Mouse (Mus musculus) CH12.LX (cell line): ENCODE measurements around the gene Xylt1. TPM values are rescaled to one million over a fixed set of nuclear protein-coding genes. Genes with fewer than 3 reads are reported as not detected.

Source experiments
- DNase-seq: peaks from one replicate; pipeline ENCODE4 v3.0.0-alpha.2; 2013; ENCODE audit errors: extremely low read depth
- H3K27ac ChIP-seq: 2 replicates; pipeline ENCODE4 v1.5.1; 2012; ENCODE audit warnings: low read depth, mild to moderate bottlenecking, control low read depth, moderate library complexity; ENCODE audit not compliant: insufficient read depth
- H3K27me3 ChIP-seq: replicated peaks from 2 replicates; pipeline ENCODE3; 2012; ENCODE audit warnings: inconsistent platforms
- H3K36me3 ChIP-seq, 2 experiments: replicated peaks in 1 of 2; 2 replicates each; pipeline versions ENCODE3 to v1.6.1; 2012; ENCODE audit warnings: inconsistent platforms in 1 of 2, low read length in 1 of 2, mild to moderate bottlenecking in 1 of 2, mixed read lengths in 1 of 2, moderate library complexity in 1 of 2; ENCODE audit not compliant: control insufficient read depth in 1 of 2, insufficient read depth in 1 of 2
- H3K4me1 ChIP-seq, 2 experiments: 2 replicates each; pipeline ENCODE4 v1.6.1; 2012; ENCODE audit warnings: inconsistent platforms in 1 of 2, moderate library complexity in 1 of 2; ENCODE audit not compliant: insufficient read depth in 2 of 2, control insufficient read depth in 1 of 2
- H3K4me2 ChIP-seq: 2 replicates; pipeline ENCODE4 v1.6.1; 2012; ENCODE audit warnings: low read depth, mild to moderate bottlenecking, control low read depth; ENCODE audit not compliant: poor library complexity, insufficient read depth, severe bottlenecking
- H3K4me3 ChIP-seq, 3 experiments: fragments of 150-350 bp in 1 of 3; sonication (generic) in 1 of 3; replicated peaks in 1 of 3; 2 replicates each; pipeline versions ENCODE3 to v1.5.1; 2011 to 2012; ENCODE audit warnings: low read depth in 2 of 3, low read length in 2 of 3, mild to moderate bottlenecking in 2 of 3, moderate library complexity in 2 of 3, control low read depth in 1 of 3, improper control_type of control experiment in 1 of 3, inconsistent platforms in 1 of 3, mixed read lengths in 1 of 3; ENCODE audit not compliant: poor library complexity in 1 of 3
- H3K79me2 ChIP-seq: replicated peaks from 2 replicates; pipeline ENCODE4 v1.6.1; 2012; ENCODE audit warnings: mild to moderate bottlenecking, moderate library complexity; ENCODE audit not compliant: control insufficient read depth, poor library complexity, insufficient read depth, severe bottlenecking; ENCODE audit errors: extremely low read depth
- H3K9ac ChIP-seq: 2 replicates; pipeline ENCODE4 v1.6.1; 2012; ENCODE audit warnings: low read depth, mild to moderate bottlenecking, control low read depth, moderate library complexity; ENCODE audit not compliant: insufficient read depth
- H3K9me3 ChIP-seq: replicated peaks from 2 replicates; pipeline ENCODE3; 2012; ENCODE audit warnings: low read length, inconsistent platforms, mixed read lengths
- ELF1 ChIP-seq: IDR thresholded peaks from 2 replicates; pipeline ENCODE4 v1.6.1; 2014; ENCODE audit warnings: low read depth, mild to moderate bottlenecking, inconsistent platforms, low read length, improper control_type of control experiment
- GABPA ChIP-seq: IDR thresholded peaks from 2 replicates; pipeline ENCODE4 v1.6.1; 2012; ENCODE audit warnings: low read depth, low read length, improper control_type of control experiment, inconsistent platforms; ENCODE audit not compliant: insufficient replicate concordance
- HCFC1 ChIP-seq: IDR thresholded peaks from 2 replicates; pipeline ENCODE4 v1.6.1; 2012; ENCODE audit warnings: low read depth, mild to moderate bottlenecking, inconsistent platforms, low read length, improper control_type of control experiment
- IRF4 ChIP-seq: IDR thresholded peaks from 2 replicates; pipeline ENCODE4 v1.6.1; 2014; ENCODE audit warnings: low read depth, mild to moderate bottlenecking, inconsistent platforms, low read length, improper control_type of control experiment
- KAT2A ChIP-seq: IDR thresholded peaks from 2 replicates; pipeline ENCODE4 v1.6.1; 2012; ENCODE audit warnings: low read length, improper control_type of control experiment, inconsistent platforms; ENCODE audit not compliant: insufficient replicate concordance
- MAFK ChIP-seq: IDR thresholded peaks from 2 replicates; pipeline ENCODE4 v1.6.1; 2011; ENCODE audit warnings: low read length, improper control_type of control experiment; ENCODE audit not compliant: insufficient replicate concordance
- MAX ChIP-seq: IDR thresholded peaks from 2 replicates; pipeline ENCODE4 v1.6.1; 2011; ENCODE audit warnings: low read length, improper control_type of control experiment
- MAZ ChIP-seq: IDR thresholded peaks from 2 replicates; pipeline ENCODE4 v1.6.1; 2012; ENCODE audit warnings: low read depth, mild to moderate bottlenecking, inconsistent platforms, low read length, improper control_type of control experiment, moderate library complexity
- NRF1 ChIP-seq: IDR thresholded peaks from 2 replicates; pipeline ENCODE4 v1.6.1; 2014; ENCODE audit warnings: low read depth, mild to moderate bottlenecking, inconsistent platforms, low read length, improper control_type of control experiment, moderate library complexity
- PAX5 ChIP-seq: IDR thresholded peaks from 2 replicates; pipeline ENCODE4 v1.6.1; 2012; ENCODE audit warnings: low read length, inconsistent platforms, mixed read lengths
- POLR2AphosphoS2 ChIP-seq: IDR thresholded peaks from 2 replicates; pipeline ENCODE4 v1.6.1; 2011; ENCODE audit warnings: low read depth, low read length, improper control_type of control experiment
- RAD21 ChIP-seq: IDR thresholded peaks from 2 replicates; pipeline ENCODE4 v1.6.1; 2011; ENCODE audit warnings: low read depth, mild to moderate bottlenecking, low read length, improper control_type of control experiment, moderate library complexity
- RCOR1 ChIP-seq: conservative IDR thresholded peaks from 2 replicates; pipeline ENCODE4 v1.6.1; 2012; ENCODE audit warnings: low read depth, mild to moderate bottlenecking, inconsistent platforms, low read length, improper control_type of control experiment
- SMC3 ChIP-seq: IDR thresholded peaks from 2 replicates; pipeline ENCODE4 v1.6.1; 2011; ENCODE audit warnings: low read depth, low read length, improper control_type of control experiment
- TCF12 ChIP-seq: IDR thresholded peaks from 2 replicates; pipeline ENCODE4 v1.6.1; 2014; ENCODE audit warnings: low read depth, mild to moderate bottlenecking, inconsistent platforms, low read length, improper control_type of control experiment
- USF2 ChIP-seq: conservative IDR thresholded peaks from 2 replicates; pipeline ENCODE4 v1.6.1; 2011; ENCODE audit warnings: low read depth, low read length, improper control_type of control experiment
- ZC3H11A ChIP-seq: IDR thresholded peaks from 2 replicates; pipeline ENCODE4 v1.6.1; 2012; ENCODE audit warnings: low read depth, mild to moderate bottlenecking, inconsistent platforms, low read length, improper control_type of control experiment
- dilution Hi-C: fragments of 300-500 bp; cut with MboI; formaldehyde crosslinking; loops from 2 replicates; pipeline ENCODE4 v1.14.3; 2020; ENCODE audit warnings: low sequenced_read_pairs; ENCODE audit not compliant: extremely low pct_unique_long_range_greater_than_20kb, extremely low pct_ligation_motif_present
- in situ Hi-C: fragments of 300-500 bp; cut with MboI; formaldehyde crosslinking; loops from 3 replicates; pipeline ENCODE4 v1.14.3; 2019; ENCODE audit warnings: low sequenced_read_pairs, low pct_ligation_motif_present, low pct_unique_long_range_greater_than_20kb, mixed read lengths
- polyA plus RNA-seq: library from polyadenylated mRNA; unstranded; fragments of >175 nt; gene quantifications from 2 replicates; pipeline ENCODE4 v1.2.1, GENCODE M21; 2012; ENCODE audit warnings: low read depth; ENCODE audit not compliant: insufficient read length
- total RNA-seq, 2 experiments: library from RNA; depleted of rRNA; stranded (reverse); fragments of 300-350 nt in 1 of 2; fragments of >200 nt in 1 of 2; gene quantifications; 2 replicates each; pipeline ENCODE4 v1.2.3; 2012 to 2014

The Xylt1 gene
- total and polyA plus RNA-seq, 3 experiments: 0.38 to 0.84 (median 0.38) TPM

- Histone ChIP-seq H3K36me3 (no peaks in the 10 kb centered on the region), H3K4me2 (no peak overlapping the region), H3K79me2 (no peaks in the 10 kb centered on the region), H3K27me3 (no peaks in the 10 kb centered on the region)
- in situ Hi-C loops: loop anchor here (10.0 kb wide), 1 partner anchor 142 kb away; no protein-coding TSS in a partner anchor
- no peak for TF ChIP-seq ELF1
- TF ChIP-seq SMC3: no peak
- no peak for TF ChIP-seq GABPA
- TF ChIP-seq HCFC1: no peak
- TF ChIP-seq POLR2AphosphoS2: no peak
- TF ChIP-seq USF2: no peak
- no peak for TF ChIP-seq IRF4
- no peak for TF ChIP-seq PAX5
- TF ChIP-seq RCOR1: no peak
- TF ChIP-seq, all 38 proteins: peak for 0
- no peak overlapping the region for H3K4me3 ChIP-seq
- H3K9me3 ChIP-seq: no peaks in the 10 kb centered on the region
- H3K27ac ChIP-seq: no peak overlapping the region
- H3K9ac ChIP-seq: no peak overlapping the region
- no peak for DNase-seq
- H3K4me1 ChIP-seq: peaks cover 4 to 16% of the 10 kb centered on the region in 2 experiments
- dilution Hi-C loops: no loop called here
Observed at GRCm38 (mm10) chr7:117472781-117473743, 92.3 kb downstream of the Xylt1 start.

GRCm38 (mm10) chr7:117474302-117474701 lies 93.5 kb downstream of the Xylt1 start:
- no peak overlapping the region for H3K27ac ChIP-seq
- DNase-seq: no peak
- H3K4me2 ChIP-seq: no peak overlapping the region

More at GRCm38 (mm10) chr7:117474302-117474701, 93.5 kb downstream of the Xylt1 start:
- Histone ChIP-seq H3K9me3 (no peaks in the 10 kb centered on the region), H3K4me1 (peaks cover 4 to 16% of the 10 kb centered on the region in 2 experiments), H3K79me2 (no peaks in the 10 kb centered on the region), H3K9ac (no peak overlapping the region), H3K27me3 (no peaks in the 10 kb centered on the region), H3K4me3 (no peak overlapping the region), H3K36me3 (no peaks in the 10 kb centered on the region)
- dilution Hi-C loops: no loop called here
- in situ Hi-C loops: loop anchor here (10.0 kb wide), 1 partner anchor 140 kb away; no protein-coding TSS in a partner anchor
- TF ChIP-seq ZC3H11A: no peak
- no peak for TF ChIP-seq POLR2AphosphoS2
- no peak for TF ChIP-seq PAX5
- no peak for TF ChIP-seq KAT2A
- no peak for TF ChIP-seq MAX
- no peak for TF ChIP-seq TCF12
- TF ChIP-seq RAD21: no peak
- no peak for TF ChIP-seq MAZ
- no peak for TF ChIP-seq MAFK
- TF ChIP-seq GABPA: no peak
- TF ChIP-seq NRF1: no peak
